Mouse (Mus musculus) lung, adult 2 months (tissue): Measurements from ENCODE around the gene Pkmyt1.

Source experiments
- CTCF ChIP-seq: fragments of 200-500 bp; IDR thresholded peaks from 2 replicates; pipeline ENCODE4 v1.5.1; 2011; ENCODE audit warnings: mild to moderate bottlenecking, low read length, control low read depth; ENCODE audit not compliant: insufficient read depth
- POLR2A ChIP-seq: fragments of 200-500 bp; IDR thresholded peaks from 2 replicates; pipeline ENCODE4 v1.6.1; 2011; ENCODE audit warnings: low read depth, mild to moderate bottlenecking, control low read depth, low read length, borderline replicate concordance; ENCODE audit errors: extremely low read depth

- no peak for TF ChIP-seq POLR2A
- TF ChIP-seq CTCF: peak; percentile 84
These were observed 19.9 kb upstream of the Pkmyt1 start for GRCm38 (mm10) chr17:23706212-23706611.
